Mouse (Mus musculus) forebrain, embryonic 12.5 days (tissue): ENCODE measurements around the gene Mkln1. TPM values are rescaled to one million over a fixed set of nuclear protein-coding genes. Genes with fewer than 3 reads are reported as not detected.

Experiments used
- ATAC-seq: fragments of 200-750 bp; cut with Nextera tagmentation; 2 replicates; pipeline ENCODE4 v1.8.0; 2017; ENCODE audit warnings: moderate TSS enrichment; ENCODE audit not compliant: low FRiP score
- H3K27ac ChIP-seq: fragments of 300-500 bp; sonication (generic); 2 replicates; pipeline ENCODE4 v1.5.1; 2016; ENCODE audit warnings: mild to moderate bottlenecking
- H3K27me3 ChIP-seq: fragments of 300-500 bp; sonication (generic); 2 replicates; pipeline ENCODE4 v1.6.1; 2016; ENCODE audit warnings: mild to moderate bottlenecking
- H3K36me3 ChIP-seq: fragments of 300-500 bp; sonication (generic); replicated peaks from 2 replicates; pipeline ENCODE4 v1.6.1; 2016; ENCODE audit warnings: mild to moderate bottlenecking
- H3K4me1 ChIP-seq: fragments of 300-500 bp; sonication (generic); 2 replicates; pipeline ENCODE4 v1.6.1; 2016
- H3K4me2 ChIP-seq: fragments of 300-500 bp; sonication (generic); 2 replicates; pipeline ENCODE4 v1.6.1; 2016; ENCODE audit warnings: mild to moderate bottlenecking, moderate library complexity
- H3K4me3 ChIP-seq: fragments of 300-500 bp; sonication (generic); replicated peaks from 2 replicates; pipeline ENCODE4 v1.5.1; 2016; ENCODE audit warnings: mild to moderate bottlenecking
- H3K9ac ChIP-seq: fragments of 300-500 bp; sonication (generic); 2 replicates; pipeline ENCODE4 v1.6.1; 2016; ENCODE audit warnings: mild to moderate bottlenecking
- H3K9me3 ChIP-seq: fragments of 300-500 bp; sonication (generic); 2 replicates; pipeline ENCODE4 v1.6.1; 2016
- WGBS: fragments of 180-500 bp; shearing (Covaris S2); methylation state at CpG from one replicate; pipeline ENCODE4 v1.1.7; 2016; 5-methylcytosine and 5-hydroxymethylcytosine counted together
- polyA plus RNA-seq: library from polyadenylated mRNA; unstranded; fragments of >200 nt; fragmentation: Nextera tagmentation; extraction: Ambion mirVana; gene quantifications from 2 replicates; pipeline ENCODE4 v1.2.1, GENCODE M21; 2016

Gene Mkln1
- polyA plus RNA-seq, 1 experiment from 2014 or later = 208 TPM

- Histone ChIP-seq H3K4me1 (peaks cover 51% of the 10 kb centered on the region), H3K27me3 (peaks cover 30% of the 10 kb centered on the region), H3K9me3 (no peaks in the 10 kb centered on the region), H3K27ac (peak within 1 kb of the TSS; percentile 78), H3K9ac (peak within 1 kb of the TSS; percentile 86), H3K36me3 (no peaks in the 10 kb centered on the region), H3K4me2 (peak within 1 kb of the TSS; percentile 89), H3K4me3 (peak within 1 kb of the TSS; percentile 77)
- WGBS = under 1% methylated on average over 71 of the region's 91 CpGs
- peak; percentile 92 for ATAC-seq
Measured at GRCm38 (mm10) chr6:31563235-31564181, 165.0 kb downstream of the Mkln1 start, which contains the start of gene Podxl. Gene Podxl (minus strand): TSS chr6:31563981.

- H3K9me3 ChIP-seq = no peaks in the 10 kb centered on the region
- peak overlapping the region; percentile 77 for H3K4me3 ChIP-seq
- peaks cover 30% of the 10 kb centered on the region for H3K27me3 ChIP-seq
- ATAC-seq = peak; percentile 60
- H3K4me1 ChIP-seq = peaks cover 51% of the 10 kb centered on the region
- peak overlapping the region; percentile 78 for H3K27ac ChIP-seq
- under 1% methylated on average over 14 of the region's 18 CpGs for WGBS
- H3K36me3 ChIP-seq = no peaks in the 10 kb centered on the region
- peak overlapping the region; percentile 89 for H3K4me2 ChIP-seq
- peak overlapping the region; percentile 86 for H3K9ac ChIP-seq
Measured at GRCm38 (mm10) chr6:31564182-31564531, 165.6 kb downstream of the Mkln1 start.

GRCm38 (mm10) chr6:31564901-31565391 lies 166.4 kb downstream of the Mkln1 start:
- 2% methylated on average over 17 of the region's 17 CpGs for WGBS
- no peak for ATAC-seq
- peaks cover 30% of the 10 kb centered on the region for H3K27me3 ChIP-seq

More at GRCm38 (mm10) chr6:31564901-31565391, 166.4 kb downstream of the Mkln1 start:
- Histone ChIP-seq H3K9me3 (no peaks in the 10 kb centered on the region), H3K4me1 (peaks cover 47% of the 10 kb centered on the region), H3K27ac (peak overlapping the region; percentile 3; the same call in 1 of the 2 replicates), H3K36me3 (no peaks in the 10 kb centered on the region), H3K4me2 (peak overlapping the region; percentile 89), H3K9ac (peak overlapping the region; percentile 86; the same call in 1 of the 2 replicates), H3K4me3 (peak overlapping the region; percentile 77)

Other genes starting within 250 kb of the Mkln1 start
- 20.1 and 21.1 TPM in 2 replicates for gene Podxl, start 165.2 kb downstream of the Mkln1 start, polyA plus RNA-seq